Comparison of ENCODE assay signal across 8 mouse cellular contexts in genomic region chr16:50185041-50185440, GRCm38 (mm10).
A peak's percentile ranks its signal among the peaks of the same experiment; 100 is the strongest.
DNase-seq lines count a peak whose midpoint lies in the region; ATAC-seq and TF ChIP-seq lines count a peak whose summit lies in the region.

No protein-coding gene starts in this region.

- peaks cover 4% of the 10 kb centered on the region; the same call in 1 of the 2 replicates for H3K4me1 ChIP-seq in forebrain, embryonic 14.5 days (ENCODE audit: control insufficient read depth, insufficient read depth, low read length)
- H3K4me1 ChIP-seq in lung, adult 2 months (ENCODE audit: control insufficient read depth, insufficient read depth, low read length): no peaks in the 10 kb centered on the region
- peaks cover 10% of the 10 kb centered on the region for H3K4me1 ChIP-seq in stomach, embryonic 16.5 days (ENCODE audit: control insufficient read depth, insufficient read depth, low read length)

- WGBS in forebrain, embryonic 14.5 days: 6% methylated on average over 5 of the region's 5 CpGs
- 19% methylated on average over 5 of the region's 5 CpGs for WGBS in lung, adult 2 months
- 12% methylated on average over 5 of the region's 5 CpGs for WGBS in stomach, embryonic 16.5 days

- no peak overlapping the region for H3K27ac ChIP-seq in forebrain, embryonic 14.5 days (ENCODE audit: low read depth, low read length)
- no peak overlapping the region for H3K27ac ChIP-seq in stomach, embryonic 16.5 days (ENCODE audit: low read length)

- no peak for DNase-seq in frontal cortex, postnatal 25 days (ENCODE audit: low spot score in 2 of 2)
- DNase-seq in ZHBTc4 (ENCODE audit: low read depth, low spot score): peak; percentile 93
- peak; percentile 58 for DNase-seq in forebrain, embryonic 14.5 days (ENCODE audit: low spot score)
- DNase-seq in hindlimb bud, embryonic 11.5 days (ENCODE audit: extremely low spot score, low read depth, low spot score): peak; percentile 10
- DNase-seq in lung, adult 2 months: peak; percentile 25
- DNase-seq in natural killer cell, adult 2 months (ENCODE audit: low spot score in 2 of 2): no peak

- H3K36me3 ChIP-seq in forebrain, embryonic 14.5 days (ENCODE audit: control insufficient read depth, insufficient read depth, low read length): no peaks in the 10 kb centered on the region
- H3K36me3 ChIP-seq in stomach, embryonic 16.5 days (ENCODE audit: control insufficient read depth, insufficient read depth, low read length): no peaks in the 10 kb centered on the region

- H3K4me2 ChIP-seq in forebrain, embryonic 14.5 days (ENCODE audit: low read length): no peak overlapping the region
- H3K4me2 ChIP-seq in stomach, embryonic 16.5 days (ENCODE audit: low read depth, low read length): no peak overlapping the region

- TF ChIP-seq POLR2A in lung, adult 2 months (IDR thresholded peaks at IDR 0.05; ENCODE audit: borderline replicate concordance, extremely low read depth, low read depth, low read length): no peak

- H3K9me3 ChIP-seq in forebrain, embryonic 14.5 days (replicated peaks; ENCODE audit: control insufficient read depth, low read length): no peaks in the 10 kb centered on the region
- H3K9me3 ChIP-seq in stomach, embryonic 16.5 days (replicated peaks; ENCODE audit: control insufficient read depth, low read length): no peaks in the 10 kb centered on the region

- no peak overlapping the region for H3K9ac ChIP-seq in forebrain, embryonic 14.5 days (ENCODE audit: low read length)
- no peak overlapping the region for H3K9ac ChIP-seq in stomach, embryonic 16.5 days (ENCODE audit: low read length)

- ATAC-seq in frontal cortex, adult (ENCODE audit: low TSS enrichment): peak; percentile 72
- peak; percentile 78 for ATAC-seq in forebrain, embryonic 14.5 days
- peak; percentile 83; the same call in 1 of the 2 replicates for ATAC-seq in stomach, embryonic 16.5 days (ENCODE audit: insufficient read depth, low FRiP score)

- H3K27me3 ChIP-seq in forebrain, embryonic 14.5 days (replicated peaks; ENCODE audit: control insufficient read depth, insufficient read depth, low read length): no peaks in the 10 kb centered on the region
- H3K27me3 ChIP-seq in stomach, embryonic 16.5 days (ENCODE audit: control insufficient read depth, insufficient read depth, low read length): no peaks in the 10 kb centered on the region

- no peak for TF ChIP-seq CTCF in lung, adult 2 months (IDR thresholded peaks at IDR 0.05; ENCODE audit: insufficient read depth, low read length)

- H3K4me3 ChIP-seq in forebrain, embryonic 14.5 days (ENCODE audit: low read depth, low read length): no peak overlapping the region
- no peak overlapping the region for H3K4me3 ChIP-seq in lung, adult 2 months (replicated peaks; ENCODE audit: extremely low read depth, low read depth, low read length)
- no peak overlapping the region for H3K4me3 ChIP-seq in stomach, embryonic 16.5 days (replicated peaks; ENCODE audit: low read length)

Comparison
In these comparisons a context has a peak if more than half of its experiments do, and no peak if none do; other contexts are left out.
1. DNase-seq: peak in ZHBTc4 (single experiment), forebrain, embryonic 14.5 days (single experiment), hindlimb bud, embryonic 11.5 days (single experiment) and lung, adult 2 months (single experiment); none in frontal cortex, postnatal 25 days (0 of 2) and natural killer cell, adult 2 months (0 of 2).
2. Peak in every context shown above with its lines, with median percentiles within 50 percentile points of each other: ATAC-seq.